Mouse (Mus musculus) heart, embryonic 13.5 days (tissue): ENCODE data around the gene Syt2. TPM values are rescaled to one million over a fixed set of nuclear protein-coding genes. Genes with fewer than 3 reads are reported as not detected.

Experiments
- ATAC-seq: fragments of 200-750 bp; cut with Nextera tagmentation; 2 replicates; pipeline ENCODE4 v1.8.0; 2017; ENCODE audit warnings: moderate TSS enrichment; ENCODE audit not compliant: insufficient number of reproducible peaks, low FRiP score, low TSS enrichment; ENCODE audit errors: extremely low read depth
- H3K27ac ChIP-seq: fragments of 300-500 bp; sonication (generic); replicated peaks from 2 replicates; pipeline ENCODE4 v1.5.1; 2015; ENCODE audit warnings: moderate library complexity, mild to moderate bottlenecking, inconsistent platforms
- H3K27me3 ChIP-seq: fragments of 300-500 bp; sonication (generic); replicated peaks from 2 replicates; pipeline ENCODE4 v1.6.1; 2015; ENCODE audit warnings: mild to moderate bottlenecking, inconsistent platforms
- H3K36me3 ChIP-seq: fragments of 300-500 bp; sonication (generic); 2 replicates; pipeline ENCODE4 v1.6.1; 2015; ENCODE audit warnings: mild to moderate bottlenecking, inconsistent platforms
- H3K4me1 ChIP-seq: fragments of 300-500 bp; sonication (generic); 2 replicates; pipeline ENCODE4 v1.6.1; 2015; ENCODE audit warnings: inconsistent platforms
- H3K4me2 ChIP-seq: fragments of 300-500 bp; sonication (generic); 2 replicates; pipeline ENCODE4 v1.6.1; 2015; ENCODE audit warnings: inconsistent platforms, mild to moderate bottlenecking, moderate library complexity
- H3K4me3 ChIP-seq: fragments of 300-500 bp; sonication (generic); 2 replicates; pipeline ENCODE4 v1.5.1; 2015; ENCODE audit warnings: moderate library complexity, mild to moderate bottlenecking, inconsistent platforms
- H3K9ac ChIP-seq: fragments of 300-500 bp; sonication (generic); 2 replicates; pipeline ENCODE4 v1.6.1; 2015; ENCODE audit warnings: inconsistent platforms, mild to moderate bottlenecking, moderate library complexity
- H3K9me3 ChIP-seq: fragments of 300-500 bp; sonication (generic); 2 replicates; pipeline ENCODE4 v1.6.1; 2016; ENCODE audit warnings: inconsistent platforms
- whole genome bisulfite sequencing: fragments of 180-500 bp; shearing (Covaris S2); methylation state at CpG from one replicate; pipeline ENCODE4 v1.1.7; 2015; ENCODE audit warnings: mixed read lengths; 5-methylcytosine and 5-hydroxymethylcytosine counted together
- polyA plus RNA-seq: library from polyadenylated mRNA; unstranded; fragments of >200 nt; fragmentation: Nextera tagmentation; extraction: Ambion mirVana; gene quantifications from 2 replicates; pipeline ENCODE4 v1.2.1, GENCODE M21; 2015

Gene Syt2
- 0.08 and 0.20 TPM in 2 replicates for polyA plus RNA-seq

DNA sequence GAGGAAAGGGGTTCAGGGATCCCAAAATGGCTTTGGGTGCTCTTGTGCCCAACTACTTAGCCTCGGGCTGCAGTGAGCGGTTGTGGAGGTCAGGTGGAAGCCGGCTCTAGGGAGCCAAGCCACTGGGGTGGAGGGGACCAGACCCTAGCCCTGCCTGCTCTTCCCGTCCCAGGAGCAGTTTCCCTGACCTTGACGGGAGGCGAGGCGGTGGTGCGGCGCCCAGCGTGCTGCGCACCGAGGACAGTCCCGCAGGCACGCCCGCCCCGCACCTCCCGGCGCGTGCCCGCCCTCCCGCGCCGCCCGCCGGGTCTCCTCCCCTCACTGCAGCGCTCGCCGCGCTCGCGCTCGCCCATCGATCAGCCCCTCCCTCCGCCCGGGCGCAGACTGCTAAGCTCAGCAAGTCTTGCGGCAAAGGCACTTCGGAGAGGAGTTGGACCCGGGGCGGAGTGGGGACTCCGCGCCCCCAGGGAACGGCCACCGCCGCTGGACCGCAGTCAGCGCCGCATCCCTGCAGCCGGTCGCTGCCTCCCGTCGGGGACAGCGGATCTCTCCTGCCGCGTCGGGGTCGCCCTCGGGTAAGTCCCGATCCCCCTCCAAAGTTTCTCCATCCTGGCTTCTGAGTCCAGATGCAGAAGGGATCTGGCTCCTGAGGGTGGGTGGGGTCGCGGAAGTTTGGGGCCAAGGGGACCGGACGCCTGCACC, at the start of gene Syt2:
TSS of gene Syt2 (plus strand) at position 417 of the 702 bp plus-strand sequence.
- Histone ChIP-seq H3K27ac (no peak within 1 kb of the TSS), H3K4me2 (peak within 1 kb of the TSS; percentile 91), H3K27me3 (peaks cover 96% of the 10 kb centered on the region), H3K36me3 (no peaks in the 10 kb centered on the region), H3K4me3 (peak within 1 kb of the TSS; percentile 61), H3K9ac (peak within 1 kb of the TSS; percentile 72), H3K9me3 (no peaks in the 10 kb centered on the region), H3K4me1 (peaks cover 20% of the 10 kb centered on the region)
- ATAC-seq, result no peak
- 1% methylated on average over 62 of the region's 63 CpGs for WGBS

DNA sequence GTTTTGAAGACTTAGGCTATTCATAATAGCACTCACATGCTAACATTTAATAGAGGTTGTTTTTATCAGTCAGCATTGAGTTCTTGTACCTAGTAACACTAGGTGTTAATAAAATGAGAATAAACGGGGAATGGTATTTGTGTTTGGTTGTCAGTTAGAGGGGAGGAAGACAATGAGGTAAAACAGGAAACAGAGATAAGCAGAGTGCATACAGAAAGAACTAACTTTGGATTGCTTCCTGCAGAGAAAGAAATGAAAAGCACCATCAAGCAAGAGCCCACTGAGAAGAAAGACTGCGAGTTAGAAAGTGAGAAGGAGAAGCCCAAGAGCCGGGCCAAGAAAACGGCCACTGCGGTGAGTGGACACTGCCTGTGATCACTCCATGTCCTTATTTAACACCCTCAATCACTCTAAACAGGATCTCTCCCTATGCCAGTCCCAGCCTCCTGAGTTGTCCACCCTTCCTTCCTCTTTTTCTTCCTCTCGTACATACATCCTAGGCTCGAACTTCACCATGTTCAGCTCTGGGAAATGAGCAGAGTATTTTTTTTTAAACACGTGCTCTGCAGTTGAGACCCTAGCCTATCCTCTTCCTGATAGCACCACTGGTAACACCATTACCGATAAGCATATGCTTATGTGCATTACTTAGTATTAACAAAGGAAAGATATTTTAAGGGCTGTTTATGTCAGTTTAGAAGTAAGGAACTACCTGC, 49.0 kb upstream of the Syt2 start:
- ATAC-seq, result no peak
- H3K4me3 ChIP-seq, result no peak overlapping the region
- H3K36me3 ChIP-seq, result peaks cover 86% of the 10 kb centered on the region
- no peak overlapping the region for H3K4me2 ChIP-seq
- H3K9ac ChIP-seq, result no peak overlapping the region
- no peaks in the 10 kb centered on the region for H3K27me3 ChIP-seq
- WGBS, result 73% methylated on average over 9 of the region's 9 CpGs
- no peak overlapping the region for H3K27ac ChIP-seq
- H3K4me1 ChIP-seq, result no peaks in the 10 kb centered on the region
- H3K9me3 ChIP-seq, result no peaks in the 10 kb centered on the region

DNA sequence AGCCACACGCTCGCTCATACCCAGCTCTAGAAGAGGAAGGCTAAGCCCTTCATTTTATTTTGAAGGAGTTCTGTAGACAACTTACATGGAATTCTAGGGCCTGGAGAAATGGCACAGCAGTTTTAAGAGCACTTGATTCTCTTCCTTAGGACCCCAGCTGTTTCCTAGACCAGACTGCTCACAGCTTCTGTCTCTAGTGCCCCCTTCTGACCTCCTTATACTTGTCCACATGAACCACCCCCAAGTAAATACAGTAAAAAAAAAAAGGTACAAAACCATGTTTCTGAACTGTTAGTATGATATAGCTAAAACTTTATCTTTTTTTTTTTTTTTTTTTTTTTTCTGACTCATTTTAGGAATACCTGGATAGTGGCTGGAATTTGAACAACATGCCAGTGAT, 42.4 kb upstream of the Syt2 start:
- Histone ChIP-seq H3K9me3 (no peaks in the 10 kb centered on the region), H3K4me3 (no peak overlapping the region), H3K36me3 (peaks cover 88% of the 10 kb centered on the region), H3K4me1 (no peaks in the 10 kb centered on the region), H3K27ac (no peak overlapping the region), H3K27me3 (no peaks in the 10 kb centered on the region), H3K4me2 (no peak overlapping the region), H3K9ac (no peak overlapping the region)
- 96% methylated on average over 2 of the region's 2 CpGs for WGBS
- no peak for ATAC-seq

DNA sequence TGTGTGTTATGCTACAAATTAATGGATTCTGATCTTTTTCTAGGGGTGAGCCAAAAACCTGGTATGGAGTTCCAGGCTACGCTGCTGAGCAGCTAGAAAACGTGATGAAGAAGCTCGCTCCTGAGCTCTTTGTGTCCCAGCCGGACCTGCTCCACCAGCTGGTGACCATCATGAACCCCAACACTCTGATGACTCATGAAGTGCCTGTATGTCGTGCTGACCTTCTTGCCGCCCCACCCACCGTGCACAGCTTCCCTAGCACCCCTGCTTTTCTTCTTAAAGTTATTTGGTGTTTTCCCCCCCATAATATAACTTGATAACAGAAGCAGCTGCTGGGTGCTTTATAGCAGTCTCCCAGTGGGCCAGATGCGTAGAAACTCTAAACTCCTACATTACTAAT, 40.8 kb upstream of the Syt2 start:
- no peak overlapping the region for H3K4me3 ChIP-seq
- peaks cover 85% of the 10 kb centered on the region for H3K36me3 ChIP-seq
- H3K9ac ChIP-seq, result no peak overlapping the region
- H3K9me3 ChIP-seq, result no peaks in the 10 kb centered on the region
- no peak overlapping the region for H3K27ac ChIP-seq
- no peak for ATAC-seq
- no peak overlapping the region for H3K4me2 ChIP-seq
- no peaks in the 10 kb centered on the region for H3K27me3 ChIP-seq
- WGBS, result 80% methylated on average over 8 of the region's 8 CpGs
- H3K4me1 ChIP-seq, result no peaks in the 10 kb centered on the region

DNA sequence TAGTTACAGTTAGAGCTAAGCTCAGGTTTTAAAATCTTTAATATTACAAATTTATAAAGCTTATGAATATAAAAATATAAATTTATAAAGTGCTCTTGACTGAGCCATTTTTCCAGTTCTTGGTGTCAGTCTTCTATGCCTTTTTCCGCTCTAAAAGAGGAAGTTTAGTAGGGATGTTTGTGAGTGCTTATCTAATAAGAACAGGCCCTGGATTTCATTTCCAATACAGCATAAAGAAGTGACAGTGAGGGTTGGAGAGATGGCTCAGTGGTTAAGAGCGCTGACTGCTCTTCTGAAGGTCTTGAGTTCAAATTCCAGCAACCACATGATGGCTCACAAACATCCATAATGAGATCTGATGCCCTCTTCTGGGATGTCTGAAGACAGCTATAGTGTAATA, 40.1 kb upstream of the Syt2 start:
- H3K9ac ChIP-seq, result no peak overlapping the region
- H3K9me3 ChIP-seq, result no peaks in the 10 kb centered on the region
- no peak overlapping the region for H3K27ac ChIP-seq
- no peaks in the 10 kb centered on the region for H3K27me3 ChIP-seq
- no peaks in the 10 kb centered on the region for H3K4me1 ChIP-seq
- no peak overlapping the region for H3K4me3 ChIP-seq
- no peak overlapping the region for H3K4me2 ChIP-seq
- WGBS, result 98% methylated on average over 2 of the region's 2 CpGs
- ATAC-seq, result no peak
- H3K36me3 ChIP-seq, result peaks cover 83% of the 10 kb centered on the region

DNA sequence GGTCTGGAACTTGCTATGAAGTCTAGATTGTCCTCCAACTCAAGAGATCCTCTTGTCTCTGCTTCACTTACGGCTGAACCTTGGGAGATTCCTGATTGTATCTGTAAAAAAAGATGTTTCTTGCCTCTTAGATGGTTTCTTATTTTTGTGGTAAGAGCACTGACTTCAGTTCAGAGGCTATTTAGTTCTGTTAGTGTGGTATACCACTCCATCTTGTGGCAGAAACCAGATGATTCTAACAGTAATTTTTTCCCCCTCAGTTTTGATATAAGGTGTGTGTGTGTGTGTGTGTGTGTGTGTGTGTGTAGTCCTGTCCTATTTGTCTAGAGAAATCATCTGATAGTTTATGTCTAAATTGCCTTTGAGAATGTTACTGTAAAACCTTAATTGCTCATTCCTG, 39.2 kb upstream of the Syt2 start:
- peaks cover 79% of the 10 kb centered on the region for H3K36me3 ChIP-seq
- H3K4me3 ChIP-seq, result no peak overlapping the region
- ATAC-seq, result no peak
- H3K4me1 ChIP-seq, result no peaks in the 10 kb centered on the region
- no peak overlapping the region for H3K4me2 ChIP-seq
- WGBS, result 88% methylated on average over 1 of the region's 1 CpGs
- H3K9ac ChIP-seq, result no peak overlapping the region
- no peaks in the 10 kb centered on the region for H3K9me3 ChIP-seq
- no peak overlapping the region for H3K27ac ChIP-seq
- no peaks in the 10 kb centered on the region for H3K27me3 ChIP-seq

DNA sequence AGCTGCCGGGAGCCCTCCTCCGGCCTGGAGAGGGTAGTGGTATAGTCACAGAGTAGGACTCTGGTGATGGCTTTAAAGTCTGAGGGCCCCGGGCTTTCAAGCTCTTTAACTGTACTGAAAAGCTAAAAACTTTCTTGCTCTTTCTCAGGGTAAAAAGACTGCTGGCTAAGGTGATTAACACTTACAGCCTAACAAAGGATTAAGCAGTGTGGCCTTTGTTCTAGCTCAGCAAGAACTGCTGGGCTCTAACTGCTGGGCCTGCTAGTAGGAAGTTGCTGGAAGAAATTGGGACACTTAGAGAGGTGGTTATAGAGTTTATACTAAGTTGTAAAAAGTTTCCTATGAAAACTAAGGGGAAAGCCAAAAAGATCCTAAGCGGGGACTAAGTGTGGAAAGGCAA, 37.3 kb upstream of the Syt2 start:
- no peak for ATAC-seq
- H3K9me3 ChIP-seq, result no peaks in the 10 kb centered on the region
- no peaks in the 10 kb centered on the region for H3K4me1 ChIP-seq
- no peak overlapping the region for H3K4me3 ChIP-seq
- H3K27me3 ChIP-seq, result no peaks in the 10 kb centered on the region
- WGBS, result 80% methylated on average over 4 of the region's 4 CpGs
- H3K27ac ChIP-seq, result no peak overlapping the region
- H3K4me2 ChIP-seq, result no peak overlapping the region
- no peak overlapping the region for H3K9ac ChIP-seq
- H3K36me3 ChIP-seq, result peaks cover 84% of the 10 kb centered on the region

DNA sequence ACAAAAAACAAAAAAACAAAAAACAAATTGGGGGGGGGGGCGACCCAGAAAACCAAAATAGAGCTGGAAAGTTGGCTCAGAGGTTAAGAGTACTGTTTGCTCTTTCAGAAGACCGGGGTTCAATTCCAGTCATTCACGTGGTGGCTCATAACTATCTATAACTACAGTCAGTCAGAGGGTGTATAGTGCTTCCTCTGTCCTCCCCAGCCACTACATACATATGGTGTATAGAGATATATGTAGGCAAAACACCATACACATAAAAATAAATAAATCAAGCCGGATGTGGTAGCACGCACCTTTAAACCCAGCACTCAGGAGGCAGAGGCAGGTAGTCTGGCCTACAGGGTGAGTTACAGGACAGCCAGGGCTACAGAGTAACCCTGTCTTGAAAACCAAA, 31.9 kb upstream of the Syt2 start:
- ATAC-seq, result no peak
- Histone ChIP-seq H3K4me1 (peaks cover 6% of the 10 kb centered on the region; the same call in 1 of the 2 replicates), H3K4me2 (no peak overlapping the region), H3K9ac (no peak overlapping the region), H3K27me3 (no peaks in the 10 kb centered on the region), H3K4me3 (no peak overlapping the region), H3K36me3 (peaks cover 82% of the 10 kb centered on the region), H3K27ac (no peak overlapping the region), H3K9me3 (no peaks in the 10 kb centered on the region)
- 89% methylated on average over 5 of the region's 5 CpGs for WGBS

DNA sequence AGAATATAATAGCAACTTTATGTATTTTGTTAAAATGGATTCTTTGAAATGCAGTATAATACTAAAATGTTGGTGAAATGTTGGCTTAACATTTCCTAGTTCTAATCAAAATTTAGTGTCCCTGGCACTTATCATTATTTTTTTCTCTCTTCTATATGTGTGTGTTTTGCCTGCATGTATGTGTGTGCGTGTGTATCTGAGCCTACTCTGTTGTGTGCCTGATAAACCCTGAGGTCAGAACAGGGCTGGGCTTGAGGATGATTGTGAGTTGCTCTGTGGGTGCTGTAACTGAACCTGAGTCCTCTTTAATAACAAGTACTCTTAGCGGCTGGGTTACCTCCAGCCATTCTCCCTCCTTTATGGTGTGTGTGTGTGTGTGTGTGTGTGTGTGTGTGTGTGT, 31.5 kb upstream of the Syt2 start:
- Histone ChIP-seq H3K4me1 (peaks cover 6% of the 10 kb centered on the region; the same call in 1 of the 2 replicates), H3K9ac (no peak overlapping the region), H3K36me3 (peaks cover 86% of the 10 kb centered on the region), H3K27me3 (no peaks in the 10 kb centered on the region), H3K4me3 (no peak overlapping the region), H3K27ac (no peak overlapping the region), H3K9me3 (no peaks in the 10 kb centered on the region), H3K4me2 (no peak overlapping the region)
- WGBS, result 85% methylated on average over 2 of the region's 2 CpGs
- no peak for ATAC-seq

DNA sequence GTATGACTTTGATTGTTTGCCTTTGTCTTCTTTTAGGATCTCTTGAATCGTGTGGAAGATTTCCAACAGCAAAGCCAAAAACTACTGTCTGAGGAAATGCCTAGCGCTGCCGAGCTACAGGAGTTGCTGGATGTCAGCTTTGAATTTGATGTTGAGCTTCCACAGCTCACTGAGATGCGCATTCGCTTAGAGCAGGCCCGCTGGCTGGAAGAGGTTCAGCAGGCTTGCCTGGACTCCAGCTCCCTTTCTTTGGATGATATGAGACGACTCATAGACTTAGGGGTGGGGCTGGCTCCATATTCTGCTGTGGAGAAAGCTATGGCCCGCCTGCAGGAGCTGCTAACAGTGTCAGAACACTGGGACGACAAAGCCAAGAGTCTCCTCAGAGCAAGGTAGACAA, 28.8 kb upstream of the Syt2 start:
- H3K27me3 ChIP-seq, result no peaks in the 10 kb centered on the region
- peaks cover 94% of the 10 kb centered on the region for H3K36me3 ChIP-seq
- no peak overlapping the region for H3K27ac ChIP-seq
- no peak for ATAC-seq
- no peak overlapping the region for H3K9ac ChIP-seq
- 77% methylated on average over 9 of the region's 9 CpGs for WGBS
- no peaks in the 10 kb centered on the region for H3K9me3 ChIP-seq
- H3K4me2 ChIP-seq, result no peak overlapping the region
- no peak overlapping the region for H3K4me3 ChIP-seq
- H3K4me1 ChIP-seq, result peaks cover 6% of the 10 kb centered on the region; the same call in 1 of the 2 replicates

DNA sequence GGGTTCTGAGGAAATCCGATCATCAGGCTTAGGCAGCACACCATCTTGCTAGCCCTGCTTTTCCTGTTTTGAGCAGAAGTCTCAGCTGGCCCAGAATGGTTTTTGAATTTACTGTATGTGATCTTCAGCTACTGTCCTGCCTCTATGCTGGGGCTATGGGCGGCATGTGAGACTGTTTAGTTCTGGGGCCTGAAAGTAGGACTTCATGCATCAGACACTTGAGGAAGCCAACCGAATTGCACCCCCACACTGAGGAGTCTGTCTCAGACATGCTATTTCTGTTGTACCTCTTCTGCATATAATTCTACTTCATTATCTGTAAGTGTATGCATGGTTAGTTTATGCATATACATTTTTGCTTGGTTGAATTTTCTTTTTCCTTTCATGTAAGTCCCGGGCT, 21.2 kb upstream of the Syt2 start:
- Histone ChIP-seq H3K4me3 (no peak overlapping the region), H3K27ac (no peak overlapping the region), H3K36me3 (peaks cover 99% of the 10 kb centered on the region), H3K4me2 (no peak overlapping the region), H3K4me1 (no peaks in the 10 kb centered on the region), H3K9me3 (no peaks in the 10 kb centered on the region), H3K9ac (no peak overlapping the region), H3K27me3 (no peaks in the 10 kb centered on the region)
- 88% methylated on average over 4 of the region's 4 CpGs for WGBS
- no peak for ATAC-seq

DNA sequence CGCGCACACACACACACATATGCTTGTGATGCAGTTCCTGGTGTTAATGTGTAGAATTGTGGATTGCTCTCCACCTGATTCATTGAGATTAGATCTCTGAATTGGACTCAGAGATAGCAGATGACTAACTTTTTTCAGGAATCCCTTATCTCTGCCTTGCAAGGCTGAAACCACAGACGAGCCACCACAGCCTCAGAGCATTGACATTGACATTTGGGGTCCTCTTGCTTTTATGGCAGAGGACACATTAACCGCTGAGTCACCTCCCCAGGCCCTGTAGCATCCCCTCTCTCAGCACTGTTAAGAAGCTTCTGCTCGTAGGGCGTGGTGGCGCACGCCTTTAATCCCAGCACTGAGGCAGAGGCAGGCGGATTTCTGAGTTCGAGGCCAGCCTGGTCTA, 17.0 kb upstream of the Syt2 start:
- Histone ChIP-seq H3K4me1 (no peaks in the 10 kb centered on the region), H3K4me3 (no peak overlapping the region), H3K9ac (no peak overlapping the region), H3K27me3 (no peaks in the 10 kb centered on the region), H3K9me3 (no peaks in the 10 kb centered on the region), H3K36me3 (peaks cover 100% of the 10 kb centered on the region), H3K27ac (no peak overlapping the region), H3K4me2 (no peak overlapping the region)
- ATAC-seq, result no peak
- 90% methylated on average over 10 of the region's 10 CpGs for WGBS
